Mouse (Mus musculus) embryonic facial prominence, embryonic 13.5 days (tissue): ENCODE results near the gene Gpr68. TPM values are rescaled to one million over a fixed set of nuclear protein-coding genes. Genes with fewer than 3 reads are reported as not detected.

Source experiments
- ATAC-seq: fragments of 200-750 bp; cut with Nextera tagmentation; 2 replicates; pipeline ENCODE4 v1.8.0; 2017; ENCODE audit warnings: low read depth; ENCODE audit not compliant: insufficient number of reproducible peaks, insufficient read depth, low FRiP score, low TSS enrichment
- H3K27ac ChIP-seq: fragments of 300-500 bp; sonication (generic); 2 replicates; pipeline ENCODE4 v1.5.1; 2015; ENCODE audit warnings: moderate library complexity, mild to moderate bottlenecking, inconsistent platforms
- H3K27me3 ChIP-seq: fragments of 300-500 bp; sonication (generic); 2 replicates; pipeline ENCODE4 v1.6.1; 2015; ENCODE audit warnings: mild to moderate bottlenecking, inconsistent platforms
- H3K36me3 ChIP-seq: fragments of 300-500 bp; sonication (generic); 2 replicates; pipeline ENCODE4 v1.6.1; 2015; ENCODE audit warnings: mild to moderate bottlenecking, inconsistent platforms
- H3K4me1 ChIP-seq: fragments of 300-500 bp; sonication (generic); 2 replicates; pipeline ENCODE4 v1.6.1; 2015; ENCODE audit warnings: inconsistent platforms
- H3K4me2 ChIP-seq: fragments of 300-500 bp; sonication (generic); 2 replicates; pipeline ENCODE4 v1.6.1; 2015; ENCODE audit warnings: moderate library complexity, mild to moderate bottlenecking, inconsistent platforms
- H3K4me3 ChIP-seq: fragments of 300-500 bp; sonication (generic); 2 replicates; pipeline ENCODE4 v1.5.1; 2015; ENCODE audit warnings: mild to moderate bottlenecking, inconsistent platforms
- H3K9ac ChIP-seq: fragments of 300-500 bp; sonication (generic); 2 replicates; pipeline ENCODE4 v1.6.1; 2015; ENCODE audit warnings: mild to moderate bottlenecking, inconsistent platforms
- H3K9me3 ChIP-seq: fragments of 300-500 bp; sonication (generic); 2 replicates; pipeline ENCODE4 v1.6.1; 2016; ENCODE audit warnings: inconsistent platforms
- WGBS: fragments of 180-500 bp; shearing (Covaris S2); methylation state at CpG from one replicate; pipeline ENCODE4 v1.1.7; 2015; ENCODE audit warnings: mixed read lengths; 5-methylcytosine and 5-hydroxymethylcytosine counted together
- polyA plus RNA-seq: library from polyadenylated mRNA; unstranded; fragments of >200 nt; fragmentation: Nextera tagmentation; extraction: Ambion mirVana; gene quantifications from 2 replicates; pipeline ENCODE4 v1.2.1, GENCODE M21; 2015

Gpr68 gene
- polyA plus RNA-seq, 1 experiment from 2014 or later, result 0.69 TPM

- no peak overlapping the region for H3K9ac ChIP-seq
- H3K27me3 ChIP-seq, result peaks cover 37% of the 10 kb centered on the region
- H3K4me3 ChIP-seq, result no peak overlapping the region
- no peak overlapping the region for H3K27ac ChIP-seq
- peaks cover 8% of the 10 kb centered on the region for H3K4me1 ChIP-seq
- H3K36me3 ChIP-seq, result no peaks in the 10 kb centered on the region
- no peak for ATAC-seq
- no peak overlapping the region for H3K4me2 ChIP-seq
- 77% methylated on average over 12 of the region's 12 CpGs for WGBS
- no peaks in the 10 kb centered on the region for H3K9me3 ChIP-seq
Observed at GRCm38 (mm10) chr12:100910731-100911130, 2.7 kb upstream of the Gpr68 start.

- H3K36me3 ChIP-seq, result no peaks in the 10 kb centered on the region
- H3K27me3 ChIP-seq, result peaks cover 38% of the 10 kb centered on the region
- 66% methylated on average over 6 of the region's 6 CpGs for WGBS
- no peak overlapping the region for H3K9ac ChIP-seq
- no peaks in the 10 kb centered on the region for H3K9me3 ChIP-seq
- H3K4me2 ChIP-seq, result no peak overlapping the region
- peaks cover 8% of the 10 kb centered on the region for H3K4me1 ChIP-seq
- no peak overlapping the region for H3K4me3 ChIP-seq
- no peak overlapping the region for H3K27ac ChIP-seq
- ATAC-seq, result no peak
Observed at GRCm38 (mm10) chr12:100909765-100910164, 1.8 kb upstream of the Gpr68 start.

- peak overlapping the region; percentile 68 for H3K9ac ChIP-seq
- ATAC-seq, result no peak
- WGBS, result 23% methylated on average over 10 of the region's 10 CpGs
- no peak overlapping the region for H3K27ac ChIP-seq
- peaks cover 41% of the 10 kb centered on the region for H3K27me3 ChIP-seq
- no peaks in the 10 kb centered on the region for H3K36me3 ChIP-seq
- peaks cover 8% of the 10 kb centered on the region for H3K4me1 ChIP-seq
- no peaks in the 10 kb centered on the region for H3K9me3 ChIP-seq
- peak overlapping the region; percentile 45 for H3K4me3 ChIP-seq
- peak overlapping the region; percentile 76 for H3K4me2 ChIP-seq
Observed at GRCm38 (mm10) chr12:100908298-100909034, 468 bp upstream of the Gpr68 start.

GRCm38 (mm10) chr12:100906861-100907260, 1.1 kb downstream of the Gpr68 start:
- no peaks in the 10 kb centered on the region for H3K36me3 ChIP-seq
- WGBS, result 74% methylated on average over 5 of the region's 5 CpGs
- no peak for ATAC-seq

GRCm38 (mm10) chr12:100903761-100904160, 4.2 kb downstream of the Gpr68 start:
- H3K9me3 ChIP-seq, result no peaks in the 10 kb centered on the region
- H3K9ac ChIP-seq, result no peak overlapping the region
- H3K4me3 ChIP-seq, result no peak overlapping the region
- peaks cover 17% of the 10 kb centered on the region for H3K4me1 ChIP-seq
- peaks cover 78% of the 10 kb centered on the region for H3K27me3 ChIP-seq
- 84% methylated on average over 9 of the region's 9 CpGs for WGBS
- no peaks in the 10 kb centered on the region for H3K36me3 ChIP-seq
- ATAC-seq, result no peak
- H3K4me2 ChIP-seq, result no peak overlapping the region
- H3K27ac ChIP-seq, result no peak overlapping the region

More at GRCm38 (mm10) chr12:100906861-100907260, 1.1 kb downstream of the Gpr68 start:
- Histone ChIP-seq H3K9me3 (no peaks in the 10 kb centered on the region), H3K4me3 (no peak overlapping the region), H3K9ac (no peak overlapping the region), H3K27ac (no peak overlapping the region), H3K4me1 (peaks cover 8% of the 10 kb centered on the region), H3K27me3 (peaks cover 54% of the 10 kb centered on the region), H3K4me2 (no peak overlapping the region)

- no peak overlapping the region for H3K4me2 ChIP-seq
- H3K27ac ChIP-seq, result no peak overlapping the region
- H3K9ac ChIP-seq, result no peak overlapping the region
- H3K4me1 ChIP-seq, result peaks cover 20% of the 10 kb centered on the region
- peaks cover 78% of the 10 kb centered on the region for H3K27me3 ChIP-seq
- no peak for ATAC-seq
- H3K9me3 ChIP-seq, result no peaks in the 10 kb centered on the region
- no peaks in the 10 kb centered on the region for H3K36me3 ChIP-seq
- WGBS, result 73% methylated on average over 6 of the region's 6 CpGs
- no peak overlapping the region for H3K4me3 ChIP-seq
Observed at GRCm38 (mm10) chr12:100901386-100901785, 6.6 kb downstream of the Gpr68 start.

- H3K27ac ChIP-seq, result no peak overlapping the region
- no peak overlapping the region for H3K4me2 ChIP-seq
- no peaks in the 10 kb centered on the region for H3K9me3 ChIP-seq
- no peak overlapping the region for H3K4me3 ChIP-seq
- 74% methylated on average over 6 of the region's 6 CpGs for WGBS
- peaks cover 20% of the 10 kb centered on the region for H3K4me1 ChIP-seq
- H3K9ac ChIP-seq, result no peak overlapping the region
- peaks cover 78% of the 10 kb centered on the region for H3K27me3 ChIP-seq
- H3K36me3 ChIP-seq, result no peaks in the 10 kb centered on the region
- no peak for ATAC-seq
Observed at GRCm38 (mm10) chr12:100900901-100901300, 7.1 kb downstream of the Gpr68 start.

- ATAC-seq, result no peak
- under 1% methylated on average over 30 of the region's 30 CpGs for WGBS
- Histone ChIP-seq H3K9me3 (no peaks in the 10 kb centered on the region), H3K4me3 (peak overlapping the region; percentile 40), H3K27me3 (peaks cover 77% of the 10 kb centered on the region), H3K9ac (peak overlapping the region; percentile 44; the same call in 1 of the 2 replicates), H3K4me2 (peak overlapping the region; percentile 66), H3K36me3 (no peaks in the 10 kb centered on the region), H3K4me1 (peaks cover 20% of the 10 kb centered on the region), H3K27ac (no peak overlapping the region)
Observed at GRCm38 (mm10) chr12:100899111-100899640, 8.8 kb downstream of the Gpr68 start.

GRCm38 (mm10) chr12:100897736-100898650, 10.0 kb downstream of the Gpr68 start:
- Histone ChIP-seq H3K9ac (no peak overlapping the region), H3K36me3 (no peaks in the 10 kb centered on the region), H3K4me3 (peak overlapping the region; percentile 40), H3K4me2 (peak overlapping the region; percentile 66), H3K27me3 (peaks cover 71% of the 10 kb centered on the region), H3K27ac (no peak overlapping the region), H3K9me3 (no peaks in the 10 kb centered on the region), H3K4me1 (peaks cover 20% of the 10 kb centered on the region)
- no peak for ATAC-seq
- 19% methylated on average over 12 of the region's 12 CpGs for WGBS

- WGBS, result 48% methylated on average over 3 of the region's 3 CpGs
- Histone ChIP-seq H3K9ac (no peak overlapping the region), H3K27ac (no peak overlapping the region), H3K27me3 (peaks cover 58% of the 10 kb centered on the region), H3K9me3 (no peaks in the 10 kb centered on the region), H3K36me3 (no peaks in the 10 kb centered on the region), H3K4me2 (no peak overlapping the region), H3K4me1 (peaks cover 20% of the 10 kb centered on the region), H3K4me3 (no peak overlapping the region)
- no peak for ATAC-seq
Observed at GRCm38 (mm10) chr12:100896661-100897060, 11.3 kb downstream of the Gpr68 start.

GRCm38 (mm10) chr12:100895504-100895903, 12.5 kb downstream of the Gpr68 start:
- no peak overlapping the region for H3K27ac ChIP-seq
- WGBS, result 6% methylated on average over 2 of the region's 2 CpGs
- H3K4me2 ChIP-seq, result no peak overlapping the region
- no peak overlapping the region for H3K9ac ChIP-seq
- H3K27me3 ChIP-seq, result peaks cover 47% of the 10 kb centered on the region
- H3K36me3 ChIP-seq, result no peaks in the 10 kb centered on the region
- H3K9me3 ChIP-seq, result no peaks in the 10 kb centered on the region
- ATAC-seq, result no peak
- no peak overlapping the region for H3K4me3 ChIP-seq
- H3K4me1 ChIP-seq, result peaks cover 20% of the 10 kb centered on the region
